Mouse (Mus musculus) neural tube, embryonic 15.5 days (tissue): ENCODE measurements around the gene Slco3a1. TPM values are rescaled to one million over a fixed set of nuclear protein-coding genes. Genes with fewer than 3 reads are reported as not detected.

Experiments used
- ATAC-seq: fragments of 200-750 bp; cut with Nextera tagmentation; 2 replicates; pipeline ENCODE4 v1.8.0; 2017; ENCODE audit warnings: mild to moderate bottlenecking, moderate TSS enrichment, moderate library complexity; ENCODE audit not compliant: low FRiP score
- H3K27ac ChIP-seq: fragments of 300-500 bp; sonication (generic); replicated peaks from 2 replicates; pipeline ENCODE4 v1.5.1; 2015; ENCODE audit warnings: mild to moderate bottlenecking, inconsistent platforms
- H3K27me3 ChIP-seq: fragments of 300-500 bp; sonication (generic); replicated peaks from 2 replicates; pipeline ENCODE4 v1.6.1; 2015; ENCODE audit warnings: inconsistent platforms
- H3K36me3 ChIP-seq: fragments of 300-500 bp; sonication (generic); 2 replicates; pipeline ENCODE4 v1.6.1; 2015; ENCODE audit warnings: inconsistent platforms
- H3K4me1 ChIP-seq: fragments of 300-500 bp; sonication (generic); 2 replicates; pipeline ENCODE4 v1.6.1; 2015; ENCODE audit warnings: inconsistent platforms
- H3K4me2 ChIP-seq: fragments of 300-500 bp; sonication (generic); 2 replicates; pipeline ENCODE4 v1.6.1; 2015; ENCODE audit warnings: inconsistent platforms, mild to moderate bottlenecking, moderate library complexity
- H3K4me3 ChIP-seq: fragments of 300-500 bp; sonication (generic); replicated peaks from 2 replicates; pipeline ENCODE4 v1.5.1; 2015; ENCODE audit warnings: mild to moderate bottlenecking, inconsistent platforms
- H3K9ac ChIP-seq: fragments of 300-500 bp; sonication (generic); replicated peaks from 2 replicates; pipeline ENCODE4 v1.6.1; 2015; ENCODE audit warnings: mild to moderate bottlenecking, inconsistent platforms
- H3K9me3 ChIP-seq: fragments of 300-500 bp; sonication (generic); replicated peaks from 2 replicates; pipeline ENCODE4 v1.6.1; 2016; ENCODE audit warnings: inconsistent platforms
- WGBS: fragments of 180-500 bp; shearing (Covaris S2); methylation state at CpG from one replicate; pipeline ENCODE4 v1.1.7; 2015; ENCODE audit warnings: mixed read lengths; 5-methylcytosine and 5-hydroxymethylcytosine counted together
- polyA plus RNA-seq: library from polyadenylated mRNA; unstranded; fragments of >200 nt; fragmentation: Nextera tagmentation; extraction: Ambion mirVana; gene quantifications from 2 replicates; pipeline ENCODE4 v1.2.1, GENCODE M21; 2015

Gene Slco3a1
- polyA plus RNA-seq, 1 experiment from 2014 or later: 24.1 TPM

DNA sequence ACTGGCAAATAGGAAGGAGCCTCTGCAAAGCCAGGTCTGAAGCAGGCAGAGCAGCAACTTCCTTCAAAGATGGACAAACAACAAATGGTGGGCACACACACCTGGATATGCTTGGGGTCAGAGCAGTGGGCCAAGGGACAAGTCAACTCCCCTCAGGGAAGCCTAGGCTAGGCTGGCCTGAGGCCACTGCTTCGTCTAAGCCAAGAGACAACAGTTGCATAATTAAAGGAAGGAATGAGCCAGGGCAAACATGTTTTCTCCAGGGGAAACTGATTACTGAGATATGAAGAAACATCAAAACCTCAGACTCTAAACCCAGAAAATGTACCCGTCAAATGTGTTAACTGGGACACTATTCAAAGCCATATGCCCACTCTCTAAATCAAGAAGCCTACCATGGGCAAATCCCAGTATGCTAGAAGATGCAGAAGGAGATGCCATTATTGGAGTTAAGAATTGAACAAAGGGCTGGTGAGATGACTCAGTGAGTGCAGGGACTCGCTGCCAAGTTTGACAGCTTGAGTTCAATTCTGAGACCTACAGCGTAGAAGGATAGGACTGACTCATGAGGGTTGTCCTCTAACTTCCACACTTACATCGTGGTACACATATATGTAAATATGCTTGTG, 97.1 kb downstream of the Slco3a1 start:
- Histone ChIP-seq H3K4me2 (no peak overlapping the region), H3K9me3 (no peaks in the 10 kb centered on the region), H3K27me3 (no peaks in the 10 kb centered on the region), H3K4me3 (no peak overlapping the region), H3K27ac (no peak overlapping the region), H3K36me3 (no peaks in the 10 kb centered on the region), H3K9ac (no peak overlapping the region), H3K4me1 (0 out of 2 replicates have a peak, but pooled peaks cover 1% of the 10 kb centered on the region)
- WGBS: 84% methylated on average over 5 of the region's 5 CpGs
- no peak for ATAC-seq

GRCm38 (mm10) chr7:74456781-74457180, 97.8 kb downstream of the Slco3a1 start:
- no peaks in the 10 kb centered on the region for H3K36me3 ChIP-seq
- WGBS: 87% methylated on average over 2 of the region's 2 CpGs
- ATAC-seq: no peak
- no peak overlapping the region for H3K9ac ChIP-seq
- H3K4me3 ChIP-seq: no peak overlapping the region
- no peaks in the 10 kb centered on the region for H3K9me3 ChIP-seq
- no peaks in the 10 kb centered on the region for H3K27me3 ChIP-seq
- H3K4me1 ChIP-seq: no peaks in the 10 kb centered on the region
- no peak overlapping the region for H3K4me2 ChIP-seq
- no peak overlapping the region for H3K27ac ChIP-seq

- H3K27me3 ChIP-seq: no peaks in the 10 kb centered on the region
- no peaks in the 10 kb centered on the region for H3K36me3 ChIP-seq
- H3K9ac ChIP-seq: no peak overlapping the region
- H3K4me3 ChIP-seq: no peak overlapping the region
- H3K27ac ChIP-seq: no peak overlapping the region
- H3K9me3 ChIP-seq: no peaks in the 10 kb centered on the region
- ATAC-seq: no peak
- no peaks in the 10 kb centered on the region for H3K4me1 ChIP-seq
- 72% methylated on average over 2 of the region's 2 CpGs for WGBS
- H3K4me2 ChIP-seq: no peak overlapping the region
Observed at GRCm38 (mm10) chr7:74451047-74451446, 103.5 kb downstream of the Slco3a1 start.

DNA sequence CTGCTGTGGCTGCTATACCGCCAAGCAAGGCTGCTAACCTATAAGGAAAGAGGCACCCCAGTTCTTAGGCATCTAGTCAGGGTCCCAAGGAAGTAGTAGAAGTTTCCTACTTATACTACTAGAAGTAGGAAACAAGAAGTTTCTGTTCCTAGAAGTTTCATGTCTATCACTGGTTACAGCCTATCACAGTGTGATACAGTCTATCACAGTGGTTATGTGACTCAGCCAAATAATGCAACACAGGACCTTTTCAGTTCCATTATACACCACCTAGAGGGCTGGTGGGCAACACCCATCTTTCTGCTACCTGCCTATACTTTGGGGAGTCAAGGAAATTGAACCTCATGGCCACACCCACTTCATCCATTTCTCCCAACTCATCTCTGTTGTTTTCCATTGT, 104.8 kb downstream of the Slco3a1 start:
- Histone ChIP-seq H3K9me3 (no peaks in the 10 kb centered on the region), H3K9ac (no peak overlapping the region), H3K4me3 (no peak overlapping the region), H3K27me3 (no peaks in the 10 kb centered on the region), H3K27ac (no peak overlapping the region), H3K4me2 (no peak overlapping the region), H3K4me1 (no peaks in the 10 kb centered on the region), H3K36me3 (no peaks in the 10 kb centered on the region)
- 95% methylated on average over 1 of the region's 1 CpGs for WGBS
- ATAC-seq: no peak

- H3K4me1 ChIP-seq: no peaks in the 10 kb centered on the region
- WGBS: 12% methylated on average over 2 of the region's 2 CpGs
- no peak overlapping the region for H3K27ac ChIP-seq
- no peaks in the 10 kb centered on the region for H3K9me3 ChIP-seq
- ATAC-seq: no peak
- H3K4me2 ChIP-seq: no peak overlapping the region
- no peaks in the 10 kb centered on the region for H3K36me3 ChIP-seq
- H3K4me3 ChIP-seq: no peak overlapping the region
- no peaks in the 10 kb centered on the region for H3K27me3 ChIP-seq
- H3K9ac ChIP-seq: no peak overlapping the region
Observed at GRCm38 (mm10) chr7:74447781-74448180, 106.8 kb downstream of the Slco3a1 start.

DNA sequence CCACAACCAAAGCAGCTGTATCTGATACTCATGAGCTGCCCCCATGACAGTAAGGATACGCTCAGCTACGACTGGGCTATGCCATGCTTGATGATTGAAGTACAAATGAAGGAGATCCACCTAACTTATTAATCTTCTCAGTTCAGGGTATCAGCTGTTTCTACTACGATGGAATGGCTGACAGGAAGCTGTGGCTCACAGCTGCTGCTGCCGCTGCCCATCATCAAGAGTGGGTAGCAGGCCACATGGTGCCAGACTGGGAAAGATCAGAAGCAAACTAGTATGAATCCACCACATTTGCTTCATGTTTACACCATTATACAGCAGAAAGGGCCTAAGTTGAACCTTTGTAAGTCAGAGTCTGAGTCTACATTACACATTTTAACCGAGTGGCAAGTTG, 109.4 kb downstream of the Slco3a1 start:
- Histone ChIP-seq H3K27me3 (no peaks in the 10 kb centered on the region), H3K36me3 (no peaks in the 10 kb centered on the region), H3K9me3 (no peaks in the 10 kb centered on the region), H3K9ac (no peak overlapping the region), H3K4me2 (no peak overlapping the region), H3K4me3 (no peak overlapping the region), H3K4me1 (no peaks in the 10 kb centered on the region), H3K27ac (no peak overlapping the region)
- 80% methylated on average over 5 of the region's 5 CpGs for WGBS
- no peak for ATAC-seq

GRCm38 (mm10) chr7:74442380-74442779, 112.2 kb downstream of the Slco3a1 start:
- no peak overlapping the region for H3K4me2 ChIP-seq
- no peak overlapping the region for H3K4me3 ChIP-seq
- H3K27me3 ChIP-seq: no peaks in the 10 kb centered on the region
- H3K4me1 ChIP-seq: no peaks in the 10 kb centered on the region
- no peak overlapping the region for H3K27ac ChIP-seq
- no peak overlapping the region for H3K9ac ChIP-seq
- H3K36me3 ChIP-seq: no peaks in the 10 kb centered on the region
- no peaks in the 10 kb centered on the region for H3K9me3 ChIP-seq
- no peak for ATAC-seq
- 88% methylated on average over 5 of the region's 5 CpGs for WGBS

- no peak for ATAC-seq
- WGBS: 13% methylated on average over 1 of the region's 1 CpGs
- no peak overlapping the region for H3K27ac ChIP-seq
Observed at GRCm38 (mm10) chr7:74437534-74437933, 117.0 kb downstream of the Slco3a1 start.

GRCm38 (mm10) chr7:74436642-74437041, 117.9 kb downstream of the Slco3a1 start:
- no peak for ATAC-seq
- no peaks in the 10 kb centered on the region for H3K9me3 ChIP-seq
- H3K27me3 ChIP-seq: no peaks in the 10 kb centered on the region
- H3K27ac ChIP-seq: no peak overlapping the region
- WGBS: 79% methylated on average over 2 of the region's 2 CpGs
- H3K36me3 ChIP-seq: no peaks in the 10 kb centered on the region
- no peak overlapping the region for H3K9ac ChIP-seq
- H3K4me3 ChIP-seq: no peak overlapping the region
- no peak overlapping the region for H3K4me2 ChIP-seq
- no peaks in the 10 kb centered on the region for H3K4me1 ChIP-seq

More at GRCm38 (mm10) chr7:74437534-74437933, 117.0 kb downstream of the Slco3a1 start:
- Histone ChIP-seq H3K4me3 (no peak overlapping the region), H3K4me2 (no peak overlapping the region), H3K27me3 (no peaks in the 10 kb centered on the region), H3K36me3 (no peaks in the 10 kb centered on the region), H3K9me3 (no peaks in the 10 kb centered on the region), H3K4me1 (no peaks in the 10 kb centered on the region), H3K9ac (no peak overlapping the region)

DNA sequence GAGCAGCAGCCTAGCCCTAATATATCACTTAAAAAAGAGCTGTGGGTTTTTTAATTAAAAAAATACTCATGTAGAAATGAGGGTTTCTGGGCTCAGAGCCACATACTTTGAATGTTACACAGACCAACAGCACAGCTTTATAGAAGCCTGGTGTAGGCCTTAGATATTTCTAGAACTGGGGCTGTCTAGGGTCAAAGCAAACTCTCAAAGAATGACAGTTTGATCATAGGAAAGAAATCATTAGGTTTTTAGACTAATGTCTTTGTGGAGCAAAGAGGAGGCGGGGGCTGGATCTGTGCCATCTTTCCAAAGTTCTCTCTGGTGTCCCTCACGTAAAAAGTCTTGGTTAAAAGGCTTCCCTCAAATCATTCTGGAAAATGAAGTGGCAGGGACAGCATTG, 121.6 kb downstream of the Slco3a1 start:
- Histone ChIP-seq H3K4me3 (no peak overlapping the region), H3K27ac (no peak overlapping the region), H3K9me3 (no peaks in the 10 kb centered on the region), H3K4me1 (peaks cover 8% of the 10 kb centered on the region; the same call in 1 of the 2 replicates), H3K27me3 (no peaks in the 10 kb centered on the region), H3K36me3 (no peaks in the 10 kb centered on the region), H3K4me2 (no peak overlapping the region), H3K9ac (no peak overlapping the region)
- ATAC-seq: no peak
- WGBS: 69% methylated on average over 2 of the region's 2 CpGs

DNA sequence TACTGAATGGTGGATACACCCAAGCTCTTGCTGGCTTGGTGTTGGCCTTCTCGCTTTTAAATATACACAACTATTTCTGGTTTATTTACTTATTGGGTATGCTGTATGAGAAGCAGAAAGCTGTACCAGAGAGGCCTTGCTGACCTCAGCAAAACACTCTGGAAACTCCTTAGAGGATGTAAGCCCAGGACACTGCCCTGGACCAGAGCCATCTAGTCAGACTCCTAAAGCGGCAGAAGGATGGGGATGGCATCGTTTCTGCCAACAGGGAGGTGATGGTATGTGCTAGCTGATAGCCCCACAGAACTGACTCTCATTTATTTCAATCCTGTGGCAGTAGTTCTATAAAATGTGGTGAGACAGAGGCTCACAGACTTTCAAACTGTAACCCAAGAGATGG, 125.3 kb downstream of the Slco3a1 start:
- no peak overlapping the region for H3K4me2 ChIP-seq
- no peaks in the 10 kb centered on the region for H3K9me3 ChIP-seq
- ATAC-seq: no peak
- H3K4me3 ChIP-seq: no peak overlapping the region
- 72% methylated on average over 3 of the region's 3 CpGs for WGBS
- H3K9ac ChIP-seq: no peak overlapping the region
- H3K27me3 ChIP-seq: no peaks in the 10 kb centered on the region
- no peaks in the 10 kb centered on the region for H3K36me3 ChIP-seq
- H3K4me1 ChIP-seq: peaks cover 13% of the 10 kb centered on the region
- no peak overlapping the region for H3K27ac ChIP-seq

GRCm38 (mm10) chr7:74427135-74427534, 127.4 kb downstream of the Slco3a1 start:
- ATAC-seq: no peak
- no peak overlapping the region for H3K4me2 ChIP-seq
- H3K9ac ChIP-seq: no peak overlapping the region
- H3K9me3 ChIP-seq: no peaks in the 10 kb centered on the region
- no peak overlapping the region for H3K4me3 ChIP-seq
- WGBS: 86% methylated on average over 1 of the region's 1 CpGs
- peaks cover 25% of the 10 kb centered on the region for H3K4me1 ChIP-seq
- no peak overlapping the region for H3K27ac ChIP-seq
- H3K27me3 ChIP-seq: 0 out of 2 replicates have a peak, but pooled peaks cover 3% of the 10 kb centered on the region
- no peaks in the 10 kb centered on the region for H3K36me3 ChIP-seq
